Mouse (Mus musculus) midbrain, embryonic 14.5 days (tissue): Measurements from ENCODE around the gene Nxn. TPM values are rescaled to one million over a fixed set of nuclear protein-coding genes. Genes with fewer than 3 reads are reported as not detected.

Source experiments
- ATAC-seq: fragments of 200-750 bp; cut with Nextera tagmentation; 2 replicates; pipeline ENCODE4 v1.8.0; 2017; ENCODE audit warnings: moderate number of reproducible peaks, moderate library complexity; ENCODE audit not compliant: low FRiP score, low TSS enrichment
- DNase-seq: peaks from one replicate; pipeline ENCODE4 v3.0.0-alpha.2; 2015
- H3K27ac ChIP-seq: fragments of 300-500 bp; sonication (generic); replicated peaks from 2 replicates; pipeline ENCODE4 v1.5.1; 2014; ENCODE audit warnings: mild to moderate bottlenecking, low read depth, low read length, moderate library complexity
- H3K27me3 ChIP-seq: fragments of 300-500 bp; sonication (generic); 2 replicates; pipeline ENCODE4 v1.6.1; 2014; ENCODE audit warnings: low read length, control low read depth, mixed read lengths; ENCODE audit not compliant: control insufficient read depth, insufficient read depth
- H3K36me3 ChIP-seq: fragments of 300-500 bp; sonication (generic); 2 replicates; pipeline ENCODE4 v1.6.1; 2014; ENCODE audit warnings: low read length, control low read depth; ENCODE audit not compliant: control insufficient read depth, insufficient read depth
- H3K4me1 ChIP-seq: fragments of 300-500 bp; sonication (generic); 2 replicates; pipeline ENCODE4 v1.6.1; 2014; ENCODE audit warnings: mild to moderate bottlenecking, antibody characterized with exemption, low read length, control low read depth; ENCODE audit not compliant: control insufficient read depth, insufficient read depth
- H3K4me2 ChIP-seq: fragments of 300-500 bp; sonication (generic); 2 replicates; pipeline ENCODE4 v1.6.1; 2014; ENCODE audit warnings: mild to moderate bottlenecking, low read length, moderate library complexity
- H3K4me3 ChIP-seq: fragments of 300-500 bp; sonication (generic); replicated peaks from 2 replicates; pipeline ENCODE4 v1.5.1; 2014; ENCODE audit warnings: low read depth, low read length
- H3K9ac ChIP-seq: fragments of 300-500 bp; sonication (generic); replicated peaks from 2 replicates; pipeline ENCODE4 v1.6.1; 2014; ENCODE audit warnings: mild to moderate bottlenecking, low read length, moderate library complexity
- H3K9me3 ChIP-seq: fragments of 300-500 bp; sonication (generic); 2 replicates; pipeline ENCODE4 v1.6.1; 2016; ENCODE audit warnings: low read length, control low read depth, mixed read lengths; ENCODE audit not compliant: control insufficient read depth
- WGBS: fragments of 180-500 bp; shearing (Covaris S2); extraction: QIAGEN DNeasy Blood & Tissue Kit; methylation state at CpG from one replicate; pipeline ENCODE4 v1.1.7; 2014; 5-methylcytosine and 5-hydroxymethylcytosine counted together
- polyA plus RNA-seq: library from polyadenylated mRNA; unstranded; fragments of >200 nt; fragmentation: Nextera tagmentation; extraction: Ambion mirVana; gene quantifications from 2 replicates; pipeline ENCODE4 v1.2.1, GENCODE M21; 2014

Nxn gene
- polyA plus RNA-seq, 1 experiment from 2014 or later: 28.2 TPM

- WGBS: 12% methylated on average over 7 of the region's 7 CpGs
- no peak for DNase-seq
- H3K4me2 ChIP-seq: 0 out of 2 replicates have a peak overlapping the region, but pooled peaks have one; percentile 3
Observed at GRCm38 (mm10) chr11:76337764-76338163, 61.2 kb downstream of the Nxn start.

GRCm38 (mm10) chr11:76337236-76337635 is 61.7 kb downstream of the Nxn start:
- Histone ChIP-seq H3K27ac (no peak overlapping the region), H3K4me3 (no peak overlapping the region), H3K4me1 (no peaks in the 10 kb centered on the region), H3K9ac (no peak overlapping the region), H3K27me3 (no peaks in the 10 kb centered on the region), H3K9me3 (no peaks in the 10 kb centered on the region), H3K4me2 (no peak overlapping the region), H3K36me3 (no peaks in the 10 kb centered on the region)
- DNase-seq: no peak
- no peak for ATAC-seq
- WGBS: 88% methylated on average over 9 of the region's 9 CpGs

More at GRCm38 (mm10) chr11:76337764-76338163, 61.2 kb downstream of the Nxn start:
- Histone ChIP-seq H3K36me3 (no peaks in the 10 kb centered on the region), H3K27ac (no peak overlapping the region), H3K9me3 (no peaks in the 10 kb centered on the region), H3K27me3 (no peaks in the 10 kb centered on the region), H3K4me3 (no peak overlapping the region), H3K4me1 (no peaks in the 10 kb centered on the region), H3K9ac (no peak overlapping the region)
- no peak for ATAC-seq

- H3K4me2 ChIP-seq: no peak overlapping the region
- H3K27me3 ChIP-seq: no peaks in the 10 kb centered on the region
- H3K4me3 ChIP-seq: no peak overlapping the region
- DNase-seq (no peak), ATAC-seq (no peak)
- H3K9ac ChIP-seq: no peak overlapping the region
- no peaks in the 10 kb centered on the region for H3K9me3 ChIP-seq
- H3K4me1 ChIP-seq: no peaks in the 10 kb centered on the region
- no peak overlapping the region for H3K27ac ChIP-seq
- no peaks in the 10 kb centered on the region for H3K36me3 ChIP-seq
Observed at GRCm38 (mm10) chr11:76336224-76336623, 62.7 kb downstream of the Nxn start.

GRCm38 (mm10) chr11:76334966-76335365 is 64.0 kb downstream of the Nxn start:
- Histone ChIP-seq H3K4me3 (no peak overlapping the region), H3K4me2 (no peak overlapping the region), H3K4me1 (no peaks in the 10 kb centered on the region), H3K9ac (no peak overlapping the region), H3K27me3 (no peaks in the 10 kb centered on the region), H3K36me3 (no peaks in the 10 kb centered on the region), H3K27ac (no peak overlapping the region), H3K9me3 (no peaks in the 10 kb centered on the region)
- ATAC-seq (no peak), DNase-seq (no peak)
- WGBS: 47% methylated on average over 10 of the region's 10 CpGs

- Histone ChIP-seq H3K4me1 (no peaks in the 10 kb centered on the region), H3K4me2 (no peak overlapping the region), H3K9me3 (no peaks in the 10 kb centered on the region), H3K4me3 (no peak overlapping the region), H3K27me3 (no peaks in the 10 kb centered on the region), H3K36me3 (no peaks in the 10 kb centered on the region), H3K27ac (no peak overlapping the region), H3K9ac (no peak overlapping the region; the same call in 1 of the 2 replicates)
- ATAC-seq (no peak), DNase-seq (no peak)
- 70% methylated on average over 5 of the region's 5 CpGs for WGBS
Observed at GRCm38 (mm10) chr11:76332240-76332639, 66.7 kb downstream of the Nxn start.

- H3K9ac ChIP-seq: no peak overlapping the region
Observed at GRCm38 (mm10) chr11:76328522-76329290, 70.2 kb downstream of the Nxn start.

GRCm38 (mm10) chr11:76328084-76328483 is 70.9 kb downstream of the Nxn start:
- Histone ChIP-seq H3K4me2 (no peak overlapping the region), H3K4me3 (no peak overlapping the region), H3K27me3 (no peaks in the 10 kb centered on the region), H3K27ac (0 out of 2 replicates have a peak overlapping the region, but pooled peaks have one; percentile 1), H3K4me1 (0 out of 2 replicates have a peak, but pooled peaks cover 3% of the 10 kb centered on the region), H3K36me3 (no peaks in the 10 kb centered on the region), H3K9ac (no peak overlapping the region), H3K9me3 (no peaks in the 10 kb centered on the region)
- ATAC-seq: no peak
- no peak for DNase-seq
- WGBS: 68% methylated on average over 11 of the region's 11 CpGs

More at GRCm38 (mm10) chr11:76328522-76329290, 70.2 kb downstream of the Nxn start:
- Histone ChIP-seq H3K4me2 (no peak overlapping the region), H3K9me3 (no peaks in the 10 kb centered on the region), H3K27ac (no peak overlapping the region), H3K4me3 (no peak overlapping the region), H3K27me3 (no peaks in the 10 kb centered on the region), H3K4me1 (0 out of 2 replicates have a peak, but pooled peaks cover 3% of the 10 kb centered on the region), H3K36me3 (no peaks in the 10 kb centered on the region)
- 74% methylated on average over 2 of the region's 2 CpGs for WGBS
- DNase-seq: no peak
- no peak for ATAC-seq

- DNase-seq (no peak), ATAC-seq (no peak)
- WGBS: 89% methylated on average over 6 of the region's 6 CpGs
- H3K4me3 ChIP-seq: no peak overlapping the region
- no peak overlapping the region for H3K27ac ChIP-seq
- H3K27me3 ChIP-seq: no peaks in the 10 kb centered on the region
- no peak overlapping the region for H3K9ac ChIP-seq
- 0 out of 2 replicates have a peak, but pooled peaks cover 3% of the 10 kb centered on the region for H3K4me1 ChIP-seq
- no peaks in the 10 kb centered on the region for H3K9me3 ChIP-seq
- no peak overlapping the region for H3K4me2 ChIP-seq
- no peaks in the 10 kb centered on the region for H3K36me3 ChIP-seq
Observed at GRCm38 (mm10) chr11:76326672-76327071, 72.3 kb downstream of the Nxn start.

GRCm38 (mm10) chr11:76326051-76326450 is 72.9 kb downstream of the Nxn start:
- Histone ChIP-seq H3K9ac (no peak overlapping the region), H3K9me3 (no peaks in the 10 kb centered on the region), H3K4me3 (no peak overlapping the region), H3K36me3 (no peaks in the 10 kb centered on the region), H3K27me3 (no peaks in the 10 kb centered on the region), H3K4me2 (no peak overlapping the region), H3K27ac (no peak overlapping the region), H3K4me1 (0 out of 2 replicates have a peak, but pooled peaks cover 3% of the 10 kb centered on the region)
- 92% methylated on average over 2 of the region's 2 CpGs for WGBS
- no peak for ATAC-seq
- no peak for DNase-seq
